Mouse (Mus musculus) kidney, adult 2 months (tissue): Measurements from ENCODE around the gene Acot7.

Source experiments
- CTCF ChIP-seq: fragments of 200-500 bp; conservative IDR thresholded peaks from 2 replicates; pipeline ENCODE4 v1.5.1; 2011; ENCODE audit warnings: low read depth, mild to moderate bottlenecking, control low read depth, low read length, moderate library complexity, mixed read lengths; ENCODE audit not compliant: insufficient read depth, insufficient read length
- POLR2A ChIP-seq: fragments of 200-500 bp; IDR thresholded peaks from one replicate; pipeline ENCODE4 v1.6.1; 2011; ENCODE audit warnings: low read depth, low read length, control low read depth

- TF ChIP-seq CTCF (no peak), POLR2A (no peak)
Measured at GRCm38 (mm10) chr4:152162748-152163147, 15.2 kb upstream of the Acot7 start.
